Mouse (Mus musculus): ENCODE measurements around the gene Hspbap1. TPM values are rescaled to one million over a fixed set of nuclear protein-coding genes. Genes with fewer than 3 reads are reported as not detected.

Hspbap1 gene
- polyA plus RNA-seq, 1 experiment from 2014 or later, result 16.7 TPM

DNA sequence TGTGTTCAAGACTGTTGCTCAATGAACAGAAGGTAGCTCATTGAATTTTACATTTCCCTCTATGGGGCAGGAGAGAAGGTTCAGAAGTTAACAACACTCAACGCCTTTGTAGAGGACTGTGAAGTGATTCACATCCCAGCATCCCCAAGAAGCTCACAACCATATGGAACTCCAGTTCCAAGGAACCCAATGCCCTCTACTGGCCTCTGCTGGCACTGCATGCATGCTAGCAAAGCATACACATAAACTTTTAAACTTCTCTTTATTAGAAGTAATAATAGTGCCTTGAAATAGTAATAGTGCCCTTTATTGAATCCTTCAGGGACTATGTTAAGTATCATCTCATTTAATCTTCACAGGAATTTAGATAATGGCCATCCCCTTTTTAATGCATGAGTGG is 91.9 kb downstream of the Hspbap1 start:
- no peak overlapping the region for H3K27ac ChIP-seq (ENCODE audit: low read length)
- peaks cover 4% of the 10 kb centered on the region; the same call in 1 of the 2 replicates for H3K9me3 ChIP-seq (ENCODE audit: low read length)
- H3K4me3 ChIP-seq (ENCODE audit: low read length), result no peak overlapping the region
- ATAC-seq (ENCODE audit: low FRiP score, low TSS enrichment), result no peak
- no peak overlapping the region for H3K9ac ChIP-seq (replicated peaks; ENCODE audit: low read length)
- H3K36me3 ChIP-seq (ENCODE audit: insufficient read depth, low read length), result no peaks in the 10 kb centered on the region
- H3K4me1 ChIP-seq (ENCODE audit: insufficient read depth, low read length), result no peaks in the 10 kb centered on the region
- 93% methylated on average over 1 of the region's 1 CpGs for WGBS
- no peaks in the 10 kb centered on the region for H3K27me3 ChIP-seq (ENCODE audit: insufficient read depth, low read length)
- H3K4me2 ChIP-seq (replicated peaks; ENCODE audit: low read depth, low read length), result no peak overlapping the region

- Histone ChIP-seq H3K4me2 (replicated peaks; ENCODE audit: low read depth, low read length) (no peak overlapping the region), H3K9me3 (ENCODE audit: low read length) (no peaks in the 10 kb centered on the region), H3K36me3 (ENCODE audit: insufficient read depth, low read length) (no peaks in the 10 kb centered on the region), H3K4me3 (ENCODE audit: low read length) (no peak overlapping the region), H3K27me3 (ENCODE audit: insufficient read depth, low read length) (peaks cover 11% of the 10 kb centered on the region; the same call in 1 of the 2 replicates), H3K4me1 (ENCODE audit: insufficient read depth, low read length) (peaks cover 6% of the 10 kb centered on the region; the same call in 1 of the 2 replicates), H3K9ac (replicated peaks; ENCODE audit: low read length) (no peak overlapping the region), H3K27ac (ENCODE audit: low read length) (no peak overlapping the region)
- 72% methylated on average over 11 of the region's 11 CpGs for WGBS
- ATAC-seq (ENCODE audit: low FRiP score, low TSS enrichment), result no peak
Observed at GRCm38 (mm10) chr16:35867726-35868125, 97.6 kb downstream of the Hspbap1 start.

GRCm38 (mm10) chr16:35869126-35869525 is 99.0 kb downstream of the Hspbap1 start:
- WGBS, result 32% methylated on average over 3 of the region's 3 CpGs
- H3K27ac ChIP-seq (ENCODE audit: low read length), result peak overlapping the region; percentile 59; the same call in 1 of the 2 replicates
- H3K36me3 ChIP-seq (ENCODE audit: insufficient read depth, low read length), result no peaks in the 10 kb centered on the region
- H3K27me3 ChIP-seq (ENCODE audit: insufficient read depth, low read length), result peaks cover 15% of the 10 kb centered on the region; the same call in 1 of the 2 replicates
- H3K4me1 ChIP-seq (ENCODE audit: insufficient read depth, low read length), result peaks cover 6% of the 10 kb centered on the region; the same call in 1 of the 2 replicates
- peak overlapping the region; percentile 26 for H3K4me3 ChIP-seq (ENCODE audit: low read length)
- H3K9me3 ChIP-seq (ENCODE audit: low read length), result no peaks in the 10 kb centered on the region
- ATAC-seq (ENCODE audit: low FRiP score, low TSS enrichment), result no peak
- H3K9ac ChIP-seq (replicated peaks; ENCODE audit: low read length), result no peak overlapping the region
- peak overlapping the region; percentile 24 for H3K4me2 ChIP-seq (replicated peaks; ENCODE audit: low read depth, low read length)

GRCm38 (mm10) chr16:35869656-35870055 is 99.5 kb downstream of the Hspbap1 start:
- Histone ChIP-seq H3K4me1 (ENCODE audit: insufficient read depth, low read length) (peaks cover 6% of the 10 kb centered on the region; the same call in 1 of the 2 replicates), H3K36me3 (ENCODE audit: insufficient read depth, low read length) (no peaks in the 10 kb centered on the region), H3K9ac (replicated peaks; ENCODE audit: low read length) (no peak overlapping the region), H3K27me3 (ENCODE audit: insufficient read depth, low read length) (peaks cover 15% of the 10 kb centered on the region; the same call in 1 of the 2 replicates), H3K27ac (ENCODE audit: low read length) (peak overlapping the region; percentile 59; the same call in 1 of the 2 replicates), H3K4me3 (ENCODE audit: low read length) (peak overlapping the region; percentile 26; the same call in 1 of the 2 replicates), H3K4me2 (replicated peaks; ENCODE audit: low read depth, low read length) (peak overlapping the region; percentile 24; the same call in 1 of the 2 replicates), H3K9me3 (ENCODE audit: low read length) (no peaks in the 10 kb centered on the region)
- ATAC-seq (ENCODE audit: low FRiP score, low TSS enrichment), result no peak
- 67% methylated on average over 6 of the region's 6 CpGs for WGBS

DNA sequence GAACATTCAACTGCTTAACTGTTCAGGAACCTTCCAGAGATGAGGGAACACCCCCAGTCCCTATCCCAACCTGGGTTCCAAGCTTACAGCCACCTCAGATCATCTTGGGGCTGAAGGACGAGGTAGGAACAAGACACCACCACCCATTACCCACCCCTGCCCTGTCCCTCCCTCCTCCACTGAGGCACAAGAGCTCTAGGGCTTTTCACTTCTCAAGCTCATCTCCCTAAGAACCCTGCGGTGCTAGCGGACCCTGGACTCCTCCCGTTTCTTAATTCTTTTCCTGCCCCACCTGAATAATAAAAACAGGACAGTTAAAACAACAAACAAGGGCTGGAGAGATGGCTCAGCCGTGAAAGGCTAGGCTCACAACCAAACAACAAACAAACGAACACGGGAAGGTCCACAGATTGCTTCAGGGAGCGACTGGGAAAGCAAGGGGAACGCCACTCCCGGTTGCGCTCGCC is 100.4 kb downstream of the Hspbap1 start:
- peak overlapping the region; percentile 68 for H3K4me3 ChIP-seq (ENCODE audit: low read length)
- H3K4me2 ChIP-seq (replicated peaks; ENCODE audit: low read depth, low read length), result peak overlapping the region; percentile 79
- H3K9me3 ChIP-seq (ENCODE audit: low read length), result no peaks in the 10 kb centered on the region
- H3K4me1 ChIP-seq (ENCODE audit: insufficient read depth, low read length), result peaks cover 6% of the 10 kb centered on the region; the same call in 1 of the 2 replicates
- H3K36me3 ChIP-seq (ENCODE audit: insufficient read depth, low read length), result no peaks in the 10 kb centered on the region
- H3K27me3 ChIP-seq (ENCODE audit: insufficient read depth, low read length), result peaks cover 15% of the 10 kb centered on the region; the same call in 1 of the 2 replicates
- WGBS, result 4% methylated on average over 12 of the region's 12 CpGs
- H3K27ac ChIP-seq (ENCODE audit: low read length), result no peak overlapping the region
- H3K9ac ChIP-seq (replicated peaks; ENCODE audit: low read length), result peak overlapping the region; percentile 70
- no peak for ATAC-seq (ENCODE audit: low FRiP score, low TSS enrichment)

- H3K4me2 ChIP-seq (replicated peaks; ENCODE audit: low read depth, low read length), result peak within 1 kb of the TSS; percentile 79
- peak within 1 kb of the TSS; percentile 70 for H3K9ac ChIP-seq (replicated peaks; ENCODE audit: low read length)
- H3K4me3 ChIP-seq (ENCODE audit: low read length), result peak within 1 kb of the TSS; percentile 68
- ATAC-seq (ENCODE audit: low FRiP score, low TSS enrichment), result peak; percentile 55; the same call in 1 of the 2 replicates
- peaks cover 6% of the 10 kb centered on the region; the same call in 1 of the 2 replicates for H3K4me1 ChIP-seq (ENCODE audit: insufficient read depth, low read length)
- H3K9me3 ChIP-seq (ENCODE audit: low read length), result no peaks in the 10 kb centered on the region
- H3K27ac ChIP-seq (ENCODE audit: low read length), result no peak within 1 kb of the TSS
- no peaks in the 10 kb centered on the region for H3K36me3 ChIP-seq (ENCODE audit: insufficient read depth, low read length)
- peaks cover 15% of the 10 kb centered on the region; the same call in 1 of the 2 replicates for H3K27me3 ChIP-seq (ENCODE audit: insufficient read depth, low read length)
- 1% methylated on average over 35 of the region's 38 CpGs for WGBS
Observed at GRCm38 (mm10) chr16:35871048-35871851, 101.1 kb downstream of the Hspbap1 start, which contains the start of gene Parp14. Gene Parp14, minus strand, starts transcription at chr16:35871544.

- Histone ChIP-seq H3K4me2 (replicated peaks; ENCODE audit: low read depth, low read length) (peak overlapping the region; percentile 79), H3K9me3 (ENCODE audit: low read length) (no peaks in the 10 kb centered on the region), H3K36me3 (ENCODE audit: insufficient read depth, low read length) (no peaks in the 10 kb centered on the region), H3K4me1 (ENCODE audit: insufficient read depth, low read length) (peaks cover 6% of the 10 kb centered on the region; the same call in 1 of the 2 replicates), H3K27me3 (ENCODE audit: insufficient read depth, low read length) (peaks cover 15% of the 10 kb centered on the region; the same call in 1 of the 2 replicates), H3K4me3 (ENCODE audit: low read length) (peak overlapping the region; percentile 68), H3K27ac (ENCODE audit: low read length) (no peak overlapping the region), H3K9ac (replicated peaks; ENCODE audit: low read length) (no peak overlapping the region)
- 25% methylated on average over 12 of the region's 12 CpGs for WGBS
- ATAC-seq (ENCODE audit: low FRiP score, low TSS enrichment), result no peak
Observed at GRCm38 (mm10) chr16:35871898-35872297, 101.7 kb downstream of the Hspbap1 start.

GRCm38 (mm10) chr16:35872410-35873006 is 102.3 kb downstream of the Hspbap1 start:
- H3K4me1 ChIP-seq (ENCODE audit: insufficient read depth, low read length), result peaks cover 6% of the 10 kb centered on the region; the same call in 1 of the 2 replicates
- H3K4me2 ChIP-seq (replicated peaks; ENCODE audit: low read depth, low read length), result no peak overlapping the region; the same call in 1 of the 2 replicates
- H3K27ac ChIP-seq (ENCODE audit: low read length), result no peak overlapping the region
- no peaks in the 10 kb centered on the region for H3K9me3 ChIP-seq (ENCODE audit: low read length)
- whole genome bisulfite sequencing, result 32% methylated on average over 14 of the region's 14 CpGs
- ATAC-seq (ENCODE audit: low FRiP score, low TSS enrichment), result no peak
- H3K36me3 ChIP-seq (ENCODE audit: insufficient read depth, low read length), result no peaks in the 10 kb centered on the region
- H3K9ac ChIP-seq (replicated peaks; ENCODE audit: low read length), result no peak overlapping the region
- H3K4me3 ChIP-seq (ENCODE audit: low read length), result no peak overlapping the region
- peaks cover 15% of the 10 kb centered on the region; the same call in 1 of the 2 replicates for H3K27me3 ChIP-seq (ENCODE audit: insufficient read depth, low read length)

DNA sequence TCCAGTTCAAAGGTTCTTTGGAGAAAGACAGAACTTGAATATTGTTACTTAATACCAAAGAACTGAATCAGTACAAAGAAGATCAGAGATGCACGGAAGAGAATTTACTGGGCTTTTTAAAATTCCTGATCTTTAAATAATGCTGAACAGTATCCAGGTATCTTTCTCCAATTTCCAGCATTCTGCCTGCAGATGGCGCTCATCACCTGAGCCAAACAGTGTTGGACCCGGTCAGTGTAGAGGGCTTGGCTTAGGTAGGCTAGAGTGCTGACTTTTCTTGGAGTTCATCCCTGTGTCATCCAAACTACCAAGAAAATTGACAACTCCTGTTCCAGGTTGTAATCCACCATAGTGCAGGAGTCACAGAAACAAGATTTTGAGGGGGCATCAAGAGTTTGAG is 104.2 kb downstream of the Hspbap1 start:
- Histone ChIP-seq H3K27ac (ENCODE audit: low read length) (no peak overlapping the region), H3K9me3 (ENCODE audit: low read length) (no peaks in the 10 kb centered on the region), H3K27me3 (ENCODE audit: insufficient read depth, low read length) (peaks cover 15% of the 10 kb centered on the region; the same call in 1 of the 2 replicates), H3K36me3 (ENCODE audit: insufficient read depth, low read length) (no peaks in the 10 kb centered on the region), H3K4me2 (replicated peaks; ENCODE audit: low read depth, low read length) (no peak overlapping the region), H3K4me3 (ENCODE audit: low read length) (no peak overlapping the region), H3K9ac (replicated peaks; ENCODE audit: low read length) (no peak overlapping the region), H3K4me1 (ENCODE audit: insufficient read depth, low read length) (peaks cover 6% of the 10 kb centered on the region; the same call in 1 of the 2 replicates)
- ATAC-seq (ENCODE audit: low FRiP score, low TSS enrichment), result no peak
- WGBS, result 35% methylated on average over 3 of the region's 3 CpGs

Data from kidney, embryonic 16.5 days (tissue).